Mouse (Mus musculus) myocyte (in vitro differentiated cells): ENCODE data around the gene 4931406P16Rik.

ENCODE experiments used
- E2F4 ChIP-seq: IDR thresholded peaks from one replicate; pipeline ENCODE4 v1.6.1; 2011; ENCODE audit warnings: mild to moderate bottlenecking, control low read depth, moderate library complexity; ENCODE audit not compliant: insufficient read depth
- TCF3 ChIP-seq: IDR thresholded peaks from one replicate; pipeline ENCODE4 v1.6.1; 2011; ENCODE audit warnings: low read depth, control low read depth; ENCODE audit not compliant: insufficient read length

DNA sequence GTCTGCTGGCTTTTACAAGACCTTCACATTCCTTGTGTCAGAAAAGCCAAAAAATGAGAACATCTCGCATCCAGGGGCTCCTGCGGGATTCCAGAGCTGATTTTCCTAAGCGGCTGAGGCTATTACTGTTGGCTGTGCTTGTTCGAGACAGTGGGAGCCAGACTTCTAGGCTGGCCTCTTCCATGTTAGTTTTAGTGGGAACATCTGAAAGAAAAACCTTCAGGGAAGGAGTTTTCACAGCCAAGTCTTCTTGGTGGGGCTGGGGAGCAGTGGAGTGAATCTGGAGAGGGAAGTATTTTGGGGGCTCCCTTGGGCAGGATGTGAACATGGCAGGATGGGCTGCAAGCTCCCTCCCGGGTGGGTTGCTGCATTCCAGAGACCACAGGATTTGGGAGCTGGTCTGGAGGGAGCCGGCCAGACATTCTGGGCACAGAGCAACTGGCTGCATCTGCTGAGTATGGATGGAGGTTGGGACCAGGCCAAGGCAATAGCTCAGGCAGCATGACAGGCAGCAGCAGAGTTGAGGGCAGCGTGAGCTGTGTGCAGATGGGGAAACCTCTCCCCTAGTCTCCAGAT lies 4.6 kb upstream of the 4931406P16Rik start:
- no peak for TF ChIP-seq E2F4
- TF ChIP-seq TCF3: no peak
